Comparison of ENCODE assay signal across 10 mouse cellular contexts in the genomic region with DNA sequence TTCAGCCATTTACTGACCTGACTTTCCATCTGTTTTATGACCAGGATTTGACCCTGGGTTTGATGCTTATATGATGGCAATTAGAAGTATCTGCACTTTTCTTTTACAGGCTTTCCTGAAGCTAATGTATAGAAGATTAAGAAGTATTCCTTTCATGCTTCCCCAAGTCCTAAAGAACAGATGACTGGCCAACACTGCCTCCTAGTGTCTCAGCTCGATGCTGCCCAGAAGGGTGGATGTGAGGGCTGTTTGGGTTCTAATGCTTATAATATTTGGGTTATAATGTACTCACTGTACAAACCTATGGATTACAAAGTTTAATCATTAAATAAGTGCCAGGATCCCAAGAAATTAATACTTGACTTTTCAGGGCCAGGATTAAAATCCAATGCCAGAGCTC. TPM values are rescaled to one million over a fixed set of nuclear protein-coding genes. Genes with fewer than 3 reads are reported as not detected.
DNase-seq lines count a peak whose midpoint lies in the region; ATAC-seq and TF ChIP-seq lines count a peak whose summit lies in the region.
"Had no signal": no experiment of that assay in that cellular context is flagged by ENCODE, and none has a peak within 500 bp of the region (broad histone marks: within the 10 kb centered on the region; RNA-seq: fewer than 3 reads in every experiment).

No protein-coding gene starts in this region.

- no peak overlapping the region for H3K4me3 ChIP-seq in hindbrain, embryonic 10.5 days
- H3K4me3 ChIP-seq in hindbrain, embryonic 13.5 days: no peak overlapping the region
- H3K4me3 ChIP-seq in cerebellum, adult 2 months (replicated peaks; ENCODE audit: insufficient read depth, low read depth, low read length): no peak overlapping the region
- H3K4me3 ChIP-seq: embryonic facial prominence, embryonic 13.5 days; limb, embryonic 12.5 days had no signal

- no peak for TF ChIP-seq POLR2A in cerebellum, adult 2 months (IDR thresholded peaks at IDR 0.05; ENCODE audit: borderline replicate concordance, insufficient read depth, low read length)

- no peaks in the 10 kb centered on the region for H3K4me1 ChIP-seq in hindbrain, embryonic 10.5 days (replicated peaks)
- no peaks in the 10 kb centered on the region for H3K4me1 ChIP-seq in hindbrain, embryonic 13.5 days (replicated peaks)
- no peaks in the 10 kb centered on the region for H3K4me1 ChIP-seq in cerebellum, adult 2 months (ENCODE audit: control insufficient read depth, insufficient read depth, low read length)
- H3K4me1 ChIP-seq: embryonic facial prominence, embryonic 13.5 days; limb, embryonic 12.5 days had no signal

- no peak overlapping the region for H3K4me2 ChIP-seq in hindbrain, embryonic 13.5 days
- H3K4me2 ChIP-seq: embryonic facial prominence, embryonic 13.5 days; limb, embryonic 12.5 days had no signal

- H3K9ac ChIP-seq in hindbrain, embryonic 13.5 days: no peak overlapping the region
- H3K9ac ChIP-seq: embryonic facial prominence, embryonic 13.5 days; limb, embryonic 12.5 days had no signal

- ATAC-seq in hindbrain, embryonic 13.5 days (ENCODE audit: low FRiP score): no peak
- ATAC-seq in activated CD4-positive, CD25-positive, alpha-beta regulatory T cell, adult 4 months: no peak

- DNase-seq in hindbrain, embryonic 10.5 days (ENCODE audit: low spot score): peak; percentile 29
- peak; percentile 44 for DNase-seq in urinary bladder, postnatal 14 days (ENCODE audit: low spot score)
- DNase-seq in urinary bladder, adult 2 months (ENCODE audit: low spot score): no peak
- peak; percentile 41 to 65 for DNase-seq in cerebellum, adult 2 months
- DNase-seq in heart, postnatal 4 days: peak; percentile 62
- peak; percentile 10 for DNase-seq in lung, postnatal 25 days (ENCODE audit: low spot score)

- H3K36me3 ChIP-seq in hindbrain, embryonic 10.5 days: no peaks in the 10 kb centered on the region
- H3K36me3 ChIP-seq in hindbrain, embryonic 13.5 days: no peaks in the 10 kb centered on the region
- H3K36me3 ChIP-seq: embryonic facial prominence, embryonic 13.5 days; limb, embryonic 12.5 days had no signal

- TF ChIP-seq CTCF in cerebellum, adult 2 months (IDR thresholded peaks at IDR 0.05; ENCODE audit: borderline replicate concordance, insufficient read depth, low read depth, low read length): peak; percentile 83

- WGBS in hindbrain, embryonic 10.5 days: 20% methylated on average over 1 of the region's 1 CpGs
- 24% methylated on average over 1 of the region's 1 CpGs for WGBS in hindbrain, embryonic 13.5 days
- WGBS in cerebellum, adult 2 months: 0% methylated on average over 1 of the region's 1 CpGs

- no peak overlapping the region for H3K27ac ChIP-seq in hindbrain, embryonic 10.5 days
- no peak overlapping the region for H3K27ac ChIP-seq in hindbrain, embryonic 13.5 days
- H3K27ac ChIP-seq in cerebellum, adult 2 months (ENCODE audit: insufficient read depth, low read length): no peak overlapping the region
- H3K27ac ChIP-seq: embryonic facial prominence, embryonic 13.5 days; limb, embryonic 12.5 days had no signal

- H3K9me3 ChIP-seq in hindbrain, embryonic 10.5 days: no peaks in the 10 kb centered on the region
- no peaks in the 10 kb centered on the region for H3K9me3 ChIP-seq in hindbrain, embryonic 13.5 days
- H3K9me3 ChIP-seq: embryonic facial prominence, embryonic 13.5 days; limb, embryonic 12.5 days had no signal

- H3K27me3 ChIP-seq in hindbrain, embryonic 10.5 days (ENCODE audit: insufficient read depth, poor library complexity, severe bottlenecking): no peaks in the 10 kb centered on the region
- H3K27me3 ChIP-seq in hindbrain, embryonic 13.5 days: no peaks in the 10 kb centered on the region
- no peaks in the 10 kb centered on the region for H3K27me3 ChIP-seq in cerebellum, adult 2 months (ENCODE audit: control insufficient read depth, insufficient read depth, low read length)
- H3K27me3 ChIP-seq: embryonic facial prominence, embryonic 13.5 days had no signal

RNA-seq across cellular contexts. Expression of gene Actr3b, which starts 25.5 kb away (rescaled TPM):
- 7.5 and 7.9 TPM in 2 replicates for polyA plus RNA-seq in hindbrain, embryonic 10.5 days (2016; fragmentation: Nextera tagmentation; extraction: Ambion mirVana)
- polyA plus RNA-seq in hindbrain, embryonic 13.5 days (2015; fragmentation: Nextera tagmentation; extraction: Ambion mirVana): 19.9 and 21.0 TPM in 2 replicates
- polyA plus RNA-seq in urinary bladder, adult 2 months (2012; rRNA removed): 12.1 and 13.2 TPM in 2 replicates
- polyA plus RNA-seq in cerebellum, adult 2 months (2012; rRNA removed): 55.0 and 55.1 TPM in 2 replicates
- total RNA-seq in heart, postnatal 4 days (2021): 10 to 100 TPM; 18.2 to 20.3 TPM
- polyA plus RNA-seq in activated CD4-positive, CD25-positive, alpha-beta regulatory T cell, adult 4 months (2017; shearing (Covaris generic)): under 1 TPM; 0.28 to 0.48 TPM

RNA-seq across cellular contexts. Expression of gene Xrcc2, which starts 28.7 kb away (rescaled TPM):
- 12.5 and 15.7 TPM in 2 replicates for polyA plus RNA-seq in hindbrain, embryonic 10.5 days (2016; fragmentation: Nextera tagmentation; extraction: Ambion mirVana)
- polyA plus RNA-seq in hindbrain, embryonic 13.5 days (2015; fragmentation: Nextera tagmentation; extraction: Ambion mirVana): 3.5 and 5.0 TPM in 2 replicates
- polyA plus RNA-seq in urinary bladder, adult 2 months (2012; rRNA removed): 4.0 and 4.5 TPM in 2 replicates
- polyA plus RNA-seq in cerebellum, adult 2 months (2012; rRNA removed): 9.6 and 10.4 TPM in 2 replicates
- total RNA-seq in heart, postnatal 4 days (2021): 10 to 100 TPM in 1 of 2 experiments, 1 to 10 TPM in 1; 9.5 to 10.2 TPM
- polyA plus RNA-seq in activated CD4-positive, CD25-positive, alpha-beta regulatory T cell, adult 4 months (2017; shearing (Covaris generic)): 1 to 10 TPM; 5.6 to 6.1 TPM
